Mouse (Mus musculus) adrenal gland, postnatal 36 days (tissue): ENCODE measurements around the gene Gm7694. TPM values are rescaled to one million over a fixed set of nuclear protein-coding genes. Genes with fewer than 3 reads are reported as not detected.

Experiments used
- DNase-seq, 2 experiments: peaks; one replicate each; pipeline ENCODE4 v3.0.0; 2021; ENCODE audit warnings: mixed read lengths in 1 of 2
- long read RNA-seq, 2 experiments: library from polyadenylated mRNA; stranded (forward); transcript quantifications; one replicate each; pipeline ENCODE4 v2.0.0; 2021; ENCODE audit warnings: borderline sequencing depth in 2 of 2
- total RNA-seq, 2 experiments: library from RNA; stranded (reverse); gene quantifications; 2 replicates each; pipeline ENCODE4 v1.2.3; 2021

The Gm7694 gene
- total RNA-seq: 1 to 10 TPM; 9.1 to 9.5 TPM
- long read RNA-seq, experiment 1, partial matches to known transcripts: 0 of 1 reads
- long read RNA-seq, experiment 1, other reads (novel, unspliced or antisense): 1 of 1 reads
- long read RNA-seq, experiment 2: 0 reads

DNA sequence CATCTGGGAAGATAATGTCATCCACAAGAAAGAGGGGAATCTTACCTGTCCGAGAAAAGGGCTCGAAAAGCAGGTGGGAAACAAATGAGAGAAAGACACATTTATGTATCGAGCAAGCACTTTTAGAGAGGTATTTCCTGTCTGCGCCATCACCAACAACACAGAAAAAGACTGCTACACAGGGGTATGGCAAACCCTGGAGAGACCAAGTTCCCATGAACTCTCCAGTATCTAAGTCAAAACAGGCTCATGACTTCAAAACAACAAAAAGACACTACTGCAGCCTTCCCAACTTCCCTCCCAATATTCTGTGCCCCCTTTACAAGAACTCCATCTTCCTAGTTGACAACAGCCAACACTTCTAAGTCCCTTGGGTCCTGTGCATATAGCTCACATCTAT is at the start of gene Gm7694:
TSS of gene Gm7694 (minus strand) at position 101 of the 400 bp plus-strand sequence.
- no peak for DNase-seq

DNA sequence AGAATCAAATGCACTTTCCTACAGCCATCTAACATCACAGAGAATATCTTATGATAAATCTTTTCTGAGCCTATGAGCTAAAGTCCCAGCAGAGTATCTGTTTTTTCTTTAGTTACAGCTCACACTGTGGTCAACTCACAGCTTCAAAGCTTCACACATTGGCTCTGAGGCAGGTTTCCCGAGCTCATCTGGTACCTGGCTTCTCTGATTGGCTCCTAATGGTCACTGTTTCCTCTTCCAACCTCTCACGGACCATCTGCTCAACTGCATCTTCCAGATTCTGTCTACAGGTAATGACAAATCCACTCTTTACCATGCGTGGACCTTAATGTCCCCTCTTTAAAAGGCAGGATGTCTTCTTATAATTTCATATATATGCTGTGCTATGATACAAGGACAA is 47.2 kb upstream of the Gm7694 start:
- DNase-seq: no peak

DNA sequence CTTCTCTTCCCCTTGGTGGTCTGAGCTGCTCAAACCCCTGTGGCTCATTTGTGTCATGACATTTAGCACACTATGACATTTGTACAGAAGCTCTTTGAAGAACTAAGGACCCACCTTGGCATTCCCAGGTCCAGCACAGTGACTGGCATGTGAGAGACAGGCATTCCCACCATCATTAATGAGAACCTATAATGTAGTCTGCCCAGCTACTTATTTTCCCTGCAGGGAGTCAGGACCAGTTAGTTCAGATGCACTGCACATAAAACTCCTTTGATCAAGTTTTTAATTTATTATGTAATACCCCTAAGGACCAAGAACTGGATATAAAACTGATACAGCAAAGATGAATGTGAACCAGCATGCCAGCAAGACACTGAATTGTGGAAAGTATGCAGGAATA is 44.9 kb upstream of the Gm7694 start:
- DNase-seq: no peak

DNA sequence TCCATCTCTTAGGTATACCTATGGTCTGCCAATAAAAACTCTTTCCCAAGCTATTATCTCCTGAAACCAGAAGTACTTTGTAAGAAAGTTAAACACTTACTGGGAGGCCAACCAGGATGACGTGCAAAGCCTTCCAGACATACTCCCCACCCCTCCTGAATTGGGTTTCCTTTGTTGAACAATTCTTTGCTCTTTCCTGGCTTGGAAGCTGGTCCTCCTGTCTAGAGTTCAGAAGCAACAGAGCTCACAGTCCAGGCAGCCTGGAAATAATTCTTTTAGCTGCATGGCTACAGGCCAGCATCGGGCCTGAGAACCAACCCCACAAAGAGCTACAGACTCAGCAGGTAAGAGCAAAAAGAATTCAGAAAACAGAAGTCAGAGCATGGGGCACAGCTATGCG is 40.1 kb upstream of the Gm7694 start:
- no peak for DNase-seq

DNA sequence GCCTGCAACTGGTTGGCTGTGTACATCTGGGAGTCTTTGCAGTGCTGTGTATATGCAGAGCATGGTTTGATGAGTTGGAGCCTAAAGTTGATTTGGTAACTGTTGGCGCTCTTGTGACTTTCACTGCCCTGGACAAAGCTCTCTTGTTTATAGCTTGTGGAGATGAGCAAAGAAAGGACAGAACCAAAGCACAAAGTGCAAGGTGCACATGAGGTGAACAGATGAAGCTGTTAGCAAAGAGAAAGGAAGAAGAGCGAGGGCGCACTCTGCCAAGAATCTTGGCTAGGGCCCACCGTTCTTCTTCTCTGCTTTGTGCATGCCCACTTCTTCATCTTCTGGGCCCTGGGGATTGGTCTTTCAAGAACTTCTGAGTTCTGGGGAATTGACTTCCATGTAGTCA is 37.8 kb upstream of the Gm7694 start:
- no peak for DNase-seq

DNA sequence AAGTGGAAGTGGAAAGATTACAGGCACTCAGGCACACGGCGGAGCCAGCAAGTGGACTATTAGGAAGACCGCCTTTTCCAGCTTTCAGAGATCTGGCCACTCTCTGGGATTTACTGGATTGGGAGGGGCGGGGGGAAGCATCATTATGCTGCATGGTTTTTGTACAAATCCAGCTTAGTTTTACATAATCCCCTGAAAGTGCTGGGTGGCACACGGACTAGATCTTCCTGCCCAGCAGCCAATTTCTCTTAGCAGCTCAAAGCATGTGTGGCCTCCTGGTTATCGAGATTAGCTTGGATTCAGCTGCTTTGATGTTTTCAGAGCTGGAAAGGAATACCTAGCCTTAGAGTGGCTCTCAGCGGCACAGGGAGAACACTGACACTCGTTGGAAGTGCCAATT is 36.9 kb upstream of the Gm7694 start:
- DNase-seq: peak in 1 of 2 experiments; percentile 10

DNA sequence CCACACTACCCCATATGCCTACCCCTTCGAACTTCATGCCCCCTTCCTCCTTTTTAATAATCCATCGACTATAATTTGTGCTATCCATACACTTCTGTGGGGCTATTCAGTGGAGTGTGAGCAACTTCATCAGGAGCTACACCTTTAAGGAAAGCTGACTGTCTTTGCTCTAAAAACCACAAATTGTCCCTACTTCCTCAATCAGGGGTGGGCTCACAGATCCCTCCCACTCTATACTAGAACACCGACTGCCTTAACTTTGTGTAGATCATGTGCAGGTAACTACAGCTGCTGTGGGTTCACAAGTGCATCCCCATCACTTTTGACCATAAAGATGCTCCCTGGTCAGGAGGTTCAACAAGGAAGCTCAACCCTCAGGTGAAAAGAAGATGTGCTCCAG is 33.8 kb upstream of the Gm7694 start:
- no peak for DNase-seq

DNA sequence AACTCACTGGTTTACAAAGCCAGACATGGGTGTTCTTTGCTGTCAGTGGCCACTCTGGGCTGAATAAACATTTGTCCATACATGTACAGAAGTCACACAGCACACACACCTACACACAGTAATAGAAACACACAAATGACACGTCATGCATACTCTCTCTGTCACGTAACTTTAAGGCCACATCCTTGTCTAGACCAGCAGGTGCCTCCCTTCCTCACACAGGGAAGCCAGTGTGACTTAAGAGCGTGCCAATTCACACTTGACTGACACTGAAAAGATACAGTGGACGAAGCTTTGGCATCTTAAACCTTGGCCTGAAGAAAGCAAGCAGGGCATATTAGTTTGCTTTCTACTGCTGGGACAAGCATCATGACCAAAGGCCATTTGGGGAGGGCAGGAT is 26.6 kb upstream of the Gm7694 start:
- no peak for DNase-seq

DNA sequence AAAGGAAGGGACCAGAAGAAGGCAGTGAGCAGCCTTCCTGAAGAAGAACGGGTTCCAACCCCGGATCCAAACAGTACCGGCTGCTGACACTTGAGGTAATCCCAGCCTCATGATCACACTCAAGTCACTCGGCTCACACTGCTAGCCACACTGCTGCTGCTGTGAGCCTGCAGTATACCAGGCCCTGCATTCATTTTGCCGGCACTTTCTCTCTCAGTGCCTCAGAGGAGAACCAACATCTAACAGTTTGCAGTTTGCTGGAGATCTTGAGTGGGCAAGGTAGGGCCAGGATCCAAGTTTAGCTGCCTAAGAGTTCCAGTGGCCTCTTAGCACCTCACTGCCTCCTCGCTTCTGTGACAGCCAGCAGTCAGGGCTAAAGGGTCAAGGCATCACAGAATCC is 25.8 kb upstream of the Gm7694 start:
- DNase-seq: no peak

DNA sequence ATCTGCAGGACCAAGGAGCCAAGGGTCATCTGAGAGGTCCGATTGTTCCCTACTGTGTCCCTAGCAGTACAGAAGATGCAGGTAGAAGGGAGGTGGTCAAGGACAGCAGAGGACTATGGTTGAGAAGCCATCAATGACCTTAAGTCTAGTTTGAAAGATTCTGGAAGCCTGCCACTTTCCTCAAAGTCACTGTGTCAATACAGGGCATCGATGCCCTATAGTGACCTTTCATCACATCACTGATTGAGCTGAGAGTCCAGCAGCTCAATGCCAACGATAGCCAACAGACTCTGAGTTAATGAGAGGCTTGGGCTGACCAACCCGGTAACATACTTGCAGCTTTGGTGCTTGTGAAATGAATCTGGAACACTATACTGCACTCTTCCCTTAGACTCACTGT is 19.1 kb upstream of the Gm7694 start:
- DNase-seq: no peak

DNA sequence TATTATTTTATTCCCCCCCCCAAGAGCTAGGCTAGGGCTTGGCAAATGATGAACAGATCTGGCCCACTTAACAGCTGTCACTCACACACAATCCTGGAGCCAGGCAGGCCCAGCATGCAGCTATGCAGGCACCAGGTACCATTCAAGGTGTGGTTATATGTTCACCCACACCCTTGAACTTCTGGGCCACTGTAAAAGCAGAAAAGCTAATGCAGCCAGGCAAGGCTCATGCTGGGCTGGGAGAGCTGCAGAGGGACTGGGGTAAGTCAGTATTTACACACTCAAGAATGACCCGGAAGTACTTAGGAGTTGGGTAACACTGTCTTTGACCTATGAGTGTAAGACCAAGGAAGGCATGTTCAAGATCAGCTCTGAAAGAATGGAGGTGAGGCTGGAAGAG is 18.2 kb upstream of the Gm7694 start:
- no peak for DNase-seq

DNA sequence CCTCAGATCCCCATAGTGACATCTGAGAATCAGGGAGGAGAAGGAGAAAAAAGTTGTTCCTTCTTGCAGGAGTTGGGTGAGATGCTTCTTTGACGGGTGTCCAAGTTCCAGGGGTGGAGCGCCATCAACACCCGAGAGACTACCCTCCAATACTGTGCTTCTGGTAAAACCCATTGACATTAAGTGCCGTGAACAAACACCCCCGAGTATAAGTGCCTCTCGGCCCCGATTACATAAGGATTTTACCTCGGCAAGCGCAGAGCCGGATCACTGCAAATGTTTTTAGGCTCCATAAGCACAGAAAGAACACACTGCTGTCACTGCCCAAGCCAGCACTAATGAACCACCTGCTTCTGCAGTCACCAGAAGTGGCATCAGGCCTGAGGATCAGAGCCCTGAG is 16.9 kb upstream of the Gm7694 start:
- no peak for DNase-seq

DNA sequence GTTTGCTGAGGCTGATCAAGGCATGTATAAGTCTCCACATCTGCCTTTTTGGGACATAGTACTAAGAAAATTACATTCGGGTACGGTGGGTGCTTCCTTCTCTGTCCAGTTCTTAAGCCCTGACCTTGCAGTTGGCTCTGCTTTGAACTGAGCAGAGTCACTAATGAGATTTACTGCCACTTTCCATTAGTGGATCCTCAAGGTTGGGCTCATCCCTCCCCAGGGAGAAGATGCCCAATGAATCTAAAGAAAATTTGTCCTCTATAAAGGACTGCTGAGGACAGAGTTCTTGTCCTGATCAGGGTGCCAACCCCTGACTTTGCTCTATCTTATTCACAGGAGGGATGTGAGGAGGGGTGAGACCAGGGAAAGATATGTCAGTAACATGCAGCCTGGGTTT is 15.9 kb upstream of the Gm7694 start:
- peak; percentile 21 to 22 for DNase-seq

DNA sequence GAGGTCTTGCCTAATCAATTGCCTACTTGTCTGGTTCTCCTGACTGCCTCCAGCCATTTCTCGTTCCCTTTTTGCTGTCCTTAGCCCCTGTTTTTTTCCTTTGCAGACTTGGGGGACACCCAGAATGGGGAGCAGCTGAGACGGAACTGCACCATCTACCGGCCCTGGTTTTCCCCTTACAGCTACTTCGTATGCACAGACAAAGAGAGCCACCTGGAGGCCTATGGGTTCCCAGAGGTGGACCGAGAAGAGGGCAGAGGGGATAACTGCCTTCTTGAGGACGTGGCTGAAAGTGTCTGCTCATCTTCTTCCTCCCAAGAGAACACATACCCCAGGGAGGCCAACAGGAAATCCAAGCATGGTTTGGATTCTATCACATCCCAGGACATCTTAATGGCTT is 5.3 kb upstream of the Gm7694 start:
- no peak for DNase-seq

DNA sequence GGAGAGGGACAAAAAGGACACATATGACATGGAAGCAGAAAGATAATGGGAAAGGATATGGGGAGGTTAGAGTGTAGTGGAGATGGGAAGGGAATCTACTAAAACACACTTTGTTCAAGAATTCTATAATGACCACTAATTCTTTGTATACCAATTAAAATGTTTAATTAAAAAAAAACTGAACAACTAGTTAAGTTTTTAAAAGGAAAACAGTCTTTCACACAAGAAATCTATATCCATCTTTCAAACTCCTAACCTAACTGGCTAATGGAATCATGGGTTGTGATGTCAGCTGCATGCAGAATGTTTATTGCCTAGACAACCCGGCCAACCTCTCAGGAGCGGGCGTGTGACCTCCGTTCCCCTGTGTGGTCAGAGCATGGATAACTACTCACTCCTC is 2.4 kb upstream of the Gm7694 start, which contains the start of gene Spata46:
TSS of gene Spata46 (plus strand) at position 301 of the 400 bp plus-strand sequence.
- no peak for DNase-seq

DNA sequence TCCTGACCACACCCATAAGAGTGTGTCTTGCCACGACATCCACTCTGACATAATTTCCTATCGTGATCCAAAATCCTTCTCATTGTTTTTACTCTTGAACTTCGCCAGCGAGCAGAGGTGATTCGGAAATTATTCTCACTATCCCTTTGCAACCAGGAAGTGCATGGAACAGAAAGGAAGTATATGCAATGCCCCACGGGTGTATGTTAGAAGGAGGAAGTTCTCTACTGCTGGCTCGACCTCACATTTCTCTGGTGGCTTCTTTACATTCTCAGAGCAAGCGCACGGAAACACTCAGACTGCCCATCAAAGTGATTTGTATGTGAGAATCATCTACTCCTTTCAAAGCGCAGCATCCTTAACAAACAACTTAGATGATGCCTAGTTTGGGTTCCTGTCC is 1.1 kb downstream of the Gm7694 start:
- DNase-seq: no peak

DNA sequence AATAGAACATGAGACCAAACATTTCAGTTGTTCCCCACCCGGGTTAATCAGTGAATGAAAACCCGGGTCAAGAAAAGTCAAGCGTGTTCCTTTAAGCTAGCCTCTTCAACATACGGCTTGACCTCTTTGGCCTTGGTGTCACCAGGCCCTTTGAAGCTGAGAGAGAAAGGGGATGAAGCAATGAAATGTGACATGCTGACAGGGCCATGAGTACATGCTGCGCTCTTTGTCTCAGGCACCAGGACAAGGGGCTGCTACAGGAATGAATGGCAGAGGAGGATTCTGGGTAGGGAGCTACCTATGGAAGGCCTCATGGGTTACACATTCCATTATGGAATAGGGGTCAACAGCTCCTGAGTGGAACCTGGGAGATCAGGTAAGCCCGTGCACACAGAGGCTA is 3.0 kb downstream of the Gm7694 start:
- DNase-seq: no peak

DNA sequence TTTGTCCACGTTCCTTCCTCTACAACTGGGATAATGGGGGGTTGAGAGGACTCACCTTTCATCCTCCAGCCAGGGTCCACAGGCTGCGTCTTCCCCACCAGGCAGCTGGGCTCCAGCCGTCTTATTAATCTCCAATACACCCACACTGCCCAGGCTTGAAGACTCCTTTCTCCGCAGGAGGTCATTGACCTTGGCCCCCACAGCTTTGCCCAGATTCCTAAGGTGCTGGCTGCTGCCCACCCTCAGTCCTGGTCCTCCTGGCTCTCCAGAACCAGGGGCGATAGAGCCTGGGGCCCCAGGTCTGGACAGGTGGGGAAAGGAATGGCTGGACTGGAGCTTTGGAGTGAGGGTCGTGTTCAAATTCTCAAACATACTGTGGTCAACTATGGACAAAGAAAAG is 3.7 kb downstream of the Gm7694 start:
- no peak for DNase-seq

DNA sequence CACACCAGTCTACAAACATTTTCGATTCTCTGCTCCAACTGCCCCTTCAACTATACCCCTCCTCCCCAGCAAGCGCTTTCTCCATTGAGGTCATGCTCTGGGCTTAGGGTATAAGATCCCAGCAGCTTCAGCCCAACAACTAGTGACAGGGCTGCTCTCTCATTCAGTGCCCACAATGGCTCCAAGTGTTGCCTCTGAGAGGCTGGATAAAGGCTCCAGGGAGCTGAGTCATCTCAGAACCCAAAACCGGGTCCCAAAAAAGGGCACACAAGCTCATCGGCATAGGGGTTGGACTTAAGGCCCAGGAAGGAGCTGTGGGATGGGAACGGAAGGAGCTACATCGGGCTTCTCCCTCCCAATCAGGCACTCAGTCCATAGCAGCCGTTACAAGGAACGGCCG is 4.4 kb downstream of the Gm7694 start:
- no peak for DNase-seq

DNA sequence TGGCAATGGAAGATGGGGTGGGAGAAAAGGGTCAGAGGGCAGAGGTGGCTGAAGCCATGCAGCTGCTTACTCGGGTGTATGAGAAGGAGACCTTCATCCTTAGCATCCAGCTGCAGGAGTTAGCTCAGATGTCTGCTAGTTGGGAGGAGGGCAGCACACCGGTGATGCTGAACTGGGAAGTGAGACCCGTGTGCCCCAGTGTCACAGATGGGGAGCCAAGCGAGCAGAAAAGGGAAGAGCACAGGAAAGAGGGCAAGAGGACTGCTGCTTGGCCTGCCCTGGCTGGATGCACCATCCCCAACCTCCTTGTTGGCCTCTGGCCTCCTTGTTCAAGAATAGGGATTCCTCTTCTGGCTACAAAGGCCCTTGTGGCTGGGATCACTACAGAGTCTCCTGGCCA is 6.6 kb downstream of the Gm7694 start:
- no peak for DNase-seq

DNA sequence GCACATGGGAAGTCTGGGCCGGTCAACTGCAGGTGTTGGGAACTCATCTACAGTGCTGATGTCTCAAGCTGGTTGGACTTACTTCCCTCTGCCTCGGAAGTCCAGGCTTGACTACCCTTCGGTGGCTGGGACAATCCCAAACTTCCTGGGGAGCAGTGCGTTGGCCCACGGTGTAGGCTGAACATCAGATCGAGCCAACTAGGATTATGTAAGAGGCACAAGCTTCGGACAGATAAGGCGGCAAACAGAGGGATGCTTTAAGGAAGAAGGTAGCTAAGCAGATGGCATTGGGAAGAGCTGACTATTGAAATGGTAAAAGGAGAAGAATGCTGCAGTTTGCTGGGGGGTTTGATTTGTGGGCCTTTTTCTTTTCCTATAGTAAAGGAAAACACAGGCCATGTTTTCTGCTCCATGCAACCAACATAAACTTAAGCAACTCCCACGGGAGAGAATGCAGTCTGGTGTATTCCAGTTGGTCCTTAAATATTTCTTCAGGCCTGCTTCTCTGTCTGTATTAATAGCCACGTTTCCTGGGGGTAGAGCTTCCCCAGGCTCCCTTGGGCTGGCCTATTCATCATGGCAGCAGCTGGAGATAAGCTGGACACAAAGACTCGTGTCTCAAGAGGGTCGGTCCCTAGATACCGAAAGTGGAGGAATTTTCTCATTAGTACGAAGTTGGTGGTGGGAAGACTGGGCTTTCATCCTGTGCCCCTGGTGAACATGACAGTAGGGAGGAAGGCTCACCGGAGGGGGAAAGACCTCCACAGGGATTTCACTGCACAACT is 11.2 kb downstream of the Gm7694 start:
- no peak for DNase-seq

DNA sequence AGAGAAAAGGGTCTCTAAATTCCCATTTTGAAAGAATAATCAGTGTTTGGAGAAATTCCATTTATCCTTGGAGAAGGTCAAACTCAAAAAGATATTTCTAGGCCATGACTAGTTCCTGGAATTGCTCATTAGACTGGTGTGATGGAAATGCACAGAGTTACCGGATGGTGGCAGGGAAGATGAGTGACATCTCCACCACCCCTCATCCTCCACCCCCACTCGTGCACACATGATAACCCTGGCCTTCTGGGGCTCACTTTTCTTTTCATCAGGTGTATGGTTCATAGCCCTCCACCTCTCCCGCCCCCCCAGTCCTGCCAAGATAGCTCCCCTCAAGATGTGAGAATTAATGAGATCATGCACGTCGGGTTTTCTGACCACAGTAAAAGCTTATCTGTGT is 12.9 kb downstream of the Gm7694 start:
- no peak for DNase-seq

DNA sequence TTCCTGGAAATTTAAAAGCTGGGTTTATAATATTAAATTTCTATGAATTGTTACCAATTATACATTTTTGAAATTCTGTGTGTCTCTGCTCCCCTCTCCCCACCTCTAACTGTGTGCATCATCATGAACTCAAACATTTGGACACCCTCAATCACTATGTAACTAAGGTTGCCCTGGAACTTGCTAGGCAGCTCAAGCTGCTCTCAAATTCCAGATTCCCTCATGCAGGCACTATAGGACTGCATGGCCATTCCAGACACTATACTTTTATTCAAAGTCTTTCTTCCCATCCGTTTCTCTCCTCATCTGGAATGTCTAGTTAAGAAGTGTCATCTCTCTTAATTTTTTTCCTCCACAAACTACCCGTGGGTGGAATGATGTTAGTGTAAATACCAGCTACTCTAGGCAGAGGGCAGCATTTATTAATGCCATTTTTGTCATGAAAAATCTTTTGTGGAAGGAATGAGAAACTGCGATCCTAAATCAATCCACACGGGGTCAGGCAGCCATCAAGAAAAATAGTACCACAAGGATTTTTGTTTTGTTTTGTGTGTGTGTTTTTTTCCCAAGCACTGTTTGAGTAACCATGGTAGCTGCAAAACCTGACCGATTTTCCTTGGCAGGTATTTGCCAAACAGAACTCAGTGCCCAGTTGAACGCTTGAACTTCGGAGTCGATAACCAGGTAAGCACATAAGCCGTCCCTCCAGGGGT is 13.7 kb downstream of the Gm7694 start:
- DNase-seq: peak; percentile 33 to 61
